Mouse (Mus musculus) midbrain, embryonic 12.5 days (tissue): ENCODE results near the gene Myocos. TPM values are rescaled to one million over a fixed set of nuclear protein-coding genes. Genes with fewer than 3 reads are reported as not detected.
A peak's percentile ranks its signal among the peaks of the same experiment; 100 is the strongest.

ENCODE experiments used
- ATAC-seq: fragments of 200-750 bp; cut with Nextera tagmentation; 2 replicates; pipeline ENCODE4 v1.8.0; 2017; ENCODE audit warnings: low read depth, moderate TSS enrichment, moderate library complexity; ENCODE audit not compliant: low FRiP score
- H3K27ac ChIP-seq: fragments of 300-500 bp; sonication (generic); replicated peaks from 2 replicates; pipeline ENCODE4 v1.5.1; 2016; ENCODE audit warnings: mild to moderate bottlenecking
- H3K27me3 ChIP-seq: fragments of 300-500 bp; sonication (generic); 2 replicates; pipeline ENCODE4 v1.6.1; 2016; ENCODE audit warnings: mild to moderate bottlenecking
- H3K36me3 ChIP-seq: fragments of 300-500 bp; sonication (generic); 2 replicates; pipeline ENCODE4 v1.6.1; 2016
- H3K4me1 ChIP-seq: fragments of 300-500 bp; sonication (generic); 2 replicates; pipeline ENCODE4 v1.6.1; 2016
- H3K4me2 ChIP-seq: fragments of 300-500 bp; sonication (generic); replicated peaks from 2 replicates; pipeline ENCODE4 v1.6.1; 2016; ENCODE audit warnings: mild to moderate bottlenecking, moderate library complexity
- H3K4me3 ChIP-seq: fragments of 300-500 bp; sonication (generic); 2 replicates; pipeline ENCODE4 v1.5.1; 2016; ENCODE audit warnings: mild to moderate bottlenecking
- H3K9ac ChIP-seq: fragments of 300-500 bp; sonication (generic); replicated peaks from 2 replicates; pipeline ENCODE4 v1.6.1; 2016; ENCODE audit warnings: mild to moderate bottlenecking, moderate library complexity
- H3K9me3 ChIP-seq: fragments of 300-500 bp; sonication (generic); 2 replicates; pipeline ENCODE4 v1.6.1; 2016; ENCODE audit warnings: mild to moderate bottlenecking
- WGBS: fragments of 180-500 bp; shearing (Covaris S2); methylation state at CpG from one replicate; pipeline ENCODE4 v1.1.7; 2016; 5-methylcytosine and 5-hydroxymethylcytosine counted together
- polyA plus RNA-seq: library from polyadenylated mRNA; unstranded; fragments of >200 nt; fragmentation: Nextera tagmentation; extraction: Ambion mirVana; gene quantifications from 2 replicates; pipeline ENCODE4 v1.2.1, GENCODE M21; 2016

Gene Myocos
- not detected in 2 replicates for polyA plus RNA-seq

DNA sequence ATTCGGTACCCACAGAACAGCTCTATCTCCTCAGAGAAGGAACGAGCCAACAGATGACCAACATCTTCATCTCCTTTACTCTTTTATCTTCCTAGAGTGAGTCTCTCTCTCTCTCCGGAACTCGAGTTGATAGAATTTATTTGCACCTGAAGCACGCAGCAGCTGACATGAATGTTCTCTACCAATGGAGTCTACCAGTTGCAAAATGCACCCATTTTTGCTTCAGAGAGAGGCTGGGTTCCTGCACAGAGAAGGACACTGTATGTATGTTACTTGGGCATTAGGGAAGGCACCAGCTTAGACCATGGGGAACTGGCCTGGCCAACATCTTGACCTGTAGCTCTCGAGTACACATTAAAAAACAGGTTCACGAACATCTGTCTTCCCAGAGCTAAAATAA lies at the start of gene Myocos:
Gene Myocos (minus strand): TSS at position 101 of the 400 bp plus-strand sequence.
- no peaks in the 10 kb centered on the region for H3K36me3 ChIP-seq
- H3K4me3 ChIP-seq: no peak within 1 kb of the TSS
- no peaks in the 10 kb centered on the region for H3K27me3 ChIP-seq
- WGBS: 90% methylated on average over 7 of the region's 7 CpGs
- H3K9ac ChIP-seq: no peak within 1 kb of the TSS
- no peak within 1 kb of the TSS for H3K27ac ChIP-seq
- no peak for ATAC-seq
- no peaks in the 10 kb centered on the region for H3K4me1 ChIP-seq
- no peak within 1 kb of the TSS for H3K4me2 ChIP-seq
- no peaks in the 10 kb centered on the region for H3K9me3 ChIP-seq

DNA sequence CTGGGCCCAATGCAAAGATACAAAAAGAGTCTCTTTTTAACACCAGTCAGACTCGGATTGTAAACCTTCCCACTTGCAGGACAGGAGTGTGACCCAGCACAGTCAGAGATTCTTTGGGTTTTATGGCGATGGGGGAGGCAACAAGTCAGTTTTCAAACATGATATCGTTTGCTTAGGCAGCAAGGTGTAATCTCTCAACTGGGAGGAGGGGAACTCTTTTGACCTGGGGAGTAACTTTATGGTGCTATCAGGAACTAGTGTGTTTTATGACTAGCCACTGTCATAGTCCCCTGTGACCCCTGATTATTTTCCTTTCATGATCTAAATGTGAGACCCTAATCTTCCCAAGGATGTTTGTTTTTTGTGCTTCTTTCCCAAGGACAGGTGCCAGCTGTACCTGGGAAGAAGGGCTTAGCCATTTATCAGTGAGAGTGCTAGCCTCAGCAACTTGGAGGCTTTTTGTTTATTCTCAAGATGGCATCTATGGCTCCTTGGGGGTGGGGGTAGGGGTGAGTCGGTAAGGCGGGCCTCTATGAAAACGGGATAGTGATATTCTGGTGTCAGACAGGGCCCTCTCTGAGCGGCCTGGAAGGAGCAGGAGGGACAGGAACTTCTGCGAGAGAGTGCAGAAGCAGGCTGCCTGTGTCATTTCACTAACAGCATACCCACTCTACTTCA lies 42.5 kb upstream of the Myocos start:
- Histone ChIP-seq H3K27me3 (no peaks in the 10 kb centered on the region), H3K36me3 (peaks cover 76% of the 10 kb centered on the region)

DNA sequence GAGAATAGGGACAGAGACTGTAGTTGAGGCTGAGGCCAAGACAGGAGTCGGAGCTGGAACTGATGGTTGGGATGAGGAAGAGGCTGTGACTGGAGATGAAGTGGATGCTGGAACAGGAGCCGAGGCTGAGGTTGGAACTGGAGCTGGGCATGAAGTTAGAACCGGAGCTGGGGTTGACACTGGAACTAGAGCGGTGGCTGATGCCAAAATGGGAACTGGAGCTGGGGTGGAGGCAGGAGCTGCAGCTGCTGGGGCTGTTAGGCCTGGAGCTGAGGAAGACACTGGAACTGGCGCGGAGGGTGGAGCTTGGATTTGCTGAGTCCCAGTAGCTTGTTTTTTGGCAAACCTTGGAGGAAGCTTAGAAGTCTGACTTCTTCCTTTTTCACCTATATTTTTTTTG lies 39.8 kb upstream of the Myocos start:
- ATAC-seq: no peak
- H3K9ac ChIP-seq: no peak overlapping the region
- H3K4me2 ChIP-seq: no peak overlapping the region
- H3K27me3 ChIP-seq: no peaks in the 10 kb centered on the region
- WGBS: 98% methylated on average over 6 of the region's 6 CpGs
- peaks cover 78% of the 10 kb centered on the region for H3K36me3 ChIP-seq
- H3K4me1 ChIP-seq: no peaks in the 10 kb centered on the region
- H3K9me3 ChIP-seq: no peaks in the 10 kb centered on the region
- no peak overlapping the region for H3K27ac ChIP-seq
- no peak overlapping the region for H3K4me3 ChIP-seq

More for the DNA sequence above, 42.5 kb upstream of the Myocos start:
- H3K9ac ChIP-seq: no peak overlapping the region
- no peaks in the 10 kb centered on the region for H3K4me1 ChIP-seq
- no peak overlapping the region for H3K27ac ChIP-seq
- no peaks in the 10 kb centered on the region for H3K9me3 ChIP-seq
- ATAC-seq: no peak
- no peak overlapping the region for H3K4me2 ChIP-seq
- H3K4me3 ChIP-seq: no peak overlapping the region
- WGBS: 90% methylated on average over 8 of the region's 8 CpGs

DNA sequence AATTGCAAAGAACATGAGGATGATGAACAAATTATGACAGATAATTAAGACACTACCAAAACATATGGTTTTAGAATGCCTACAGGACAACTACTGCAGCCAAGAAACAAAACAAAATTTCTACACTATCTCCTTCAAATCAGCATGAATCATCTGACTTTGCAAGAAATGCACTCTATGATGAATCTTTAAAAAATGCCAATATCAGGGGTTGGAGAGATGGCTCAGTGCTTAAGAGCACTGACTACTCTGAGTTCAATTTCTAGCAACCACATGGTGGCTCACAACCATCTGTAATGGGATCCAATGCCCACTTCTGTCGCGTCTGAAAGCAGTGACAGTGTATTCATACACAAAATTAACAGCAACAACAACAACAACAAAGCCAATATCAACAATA lies 35.7 kb upstream of the Myocos start:
- H3K4me3 ChIP-seq: no peak overlapping the region
- H3K4me1 ChIP-seq: no peaks in the 10 kb centered on the region
- H3K36me3 ChIP-seq: peaks cover 84% of the 10 kb centered on the region
- no peak for ATAC-seq
- 97% methylated on average over 2 of the region's 2 CpGs for WGBS
- H3K27me3 ChIP-seq: no peaks in the 10 kb centered on the region
- H3K9ac ChIP-seq: no peak overlapping the region
- no peak overlapping the region for H3K4me2 ChIP-seq
- H3K27ac ChIP-seq: no peak overlapping the region
- H3K9me3 ChIP-seq: no peaks in the 10 kb centered on the region

DNA sequence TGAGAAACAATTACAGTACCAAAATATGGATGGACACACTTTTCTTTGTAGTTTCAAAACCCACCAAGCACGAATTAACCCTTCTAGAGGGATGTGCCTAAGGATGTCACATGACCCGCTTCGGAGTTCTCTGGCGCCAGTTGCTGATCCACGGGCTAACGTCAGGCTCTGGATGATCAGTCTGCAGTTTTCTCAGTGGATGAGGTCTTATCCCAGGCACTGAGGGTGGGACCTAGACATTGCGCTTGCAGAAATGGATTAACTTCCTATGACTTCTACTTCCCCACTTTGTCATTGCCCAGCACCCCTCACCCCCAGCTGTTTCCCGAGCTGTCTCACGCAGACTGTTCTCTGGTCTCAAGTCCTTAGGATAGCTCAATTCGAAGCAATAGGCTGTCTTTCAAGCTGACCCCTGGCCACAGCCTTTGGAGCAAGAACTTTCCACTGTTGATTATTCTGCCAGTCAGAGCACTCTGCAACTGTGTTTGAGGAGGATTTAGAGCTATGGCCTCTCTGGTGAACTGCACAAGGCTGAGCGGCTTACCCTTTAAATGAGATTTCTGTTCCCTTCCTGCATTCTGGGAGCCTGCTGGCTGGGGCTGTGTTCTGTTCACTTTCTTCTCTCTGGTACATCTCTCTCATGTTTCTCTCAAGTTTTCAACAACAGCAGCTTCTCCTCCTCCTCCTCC lies 7.6 kb upstream of the Myocos start:
- H3K9me3 ChIP-seq: no peaks in the 10 kb centered on the region
- H3K4me3 ChIP-seq: peak overlapping the region; percentile 30
- peak overlapping the region; percentile 57 for H3K4me2 ChIP-seq
- H3K4me1 ChIP-seq: peaks cover 6% of the 10 kb centered on the region
- H3K27ac ChIP-seq: no peak overlapping the region
- H3K27me3 ChIP-seq: no peaks in the 10 kb centered on the region
- H3K9ac ChIP-seq: peak overlapping the region; percentile 46
- WGBS: 4% methylated on average over 11 of the region's 11 CpGs
- ATAC-seq: peak; percentile 85
- H3K36me3 ChIP-seq: peaks cover 6% of the 10 kb centered on the region; the same call in 1 of the 2 replicates

DNA sequence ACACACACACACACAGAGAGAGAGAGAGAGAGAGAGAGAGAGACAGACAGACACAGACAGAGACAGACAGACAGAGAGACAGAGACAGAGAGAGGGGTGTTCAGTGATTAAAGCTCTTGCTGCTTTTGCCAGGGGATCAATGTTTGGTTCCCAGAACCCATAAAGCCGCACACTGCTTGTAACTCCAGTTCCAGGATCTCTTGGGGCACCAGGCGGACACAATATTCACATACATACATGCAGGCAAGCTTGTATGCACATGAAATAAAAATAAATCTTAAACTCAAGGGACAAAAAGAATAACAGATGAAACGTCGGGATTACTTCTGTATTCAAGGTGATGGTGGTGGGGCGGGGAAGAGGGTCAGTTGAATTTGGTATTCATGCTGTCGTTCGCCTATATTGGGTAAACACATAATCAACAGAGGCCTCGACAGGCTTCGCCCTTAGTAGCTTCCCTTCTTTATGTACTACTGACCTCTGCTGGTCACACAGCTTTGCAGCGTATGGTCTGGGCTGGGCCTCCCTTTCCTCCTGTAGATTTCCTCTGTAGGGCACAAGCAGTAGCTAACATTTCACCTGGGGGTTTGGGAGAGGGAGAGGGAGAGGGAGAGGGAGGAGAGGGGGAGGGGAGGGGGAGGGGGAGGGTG lies 6.9 kb upstream of the Myocos start:
- 13% methylated on average over 10 of the region's 10 CpGs for WGBS
- Histone ChIP-seq H3K4me1 (peaks cover 6% of the 10 kb centered on the region), H3K9me3 (no peaks in the 10 kb centered on the region), H3K4me3 (peak overlapping the region; percentile 30), H3K4me2 (peak overlapping the region; percentile 57), H3K27ac (no peak overlapping the region), H3K27me3 (no peaks in the 10 kb centered on the region), H3K36me3 (no peaks in the 10 kb centered on the region), H3K9ac (no peak overlapping the region)
- peak; percentile 97 for ATAC-seq

DNA sequence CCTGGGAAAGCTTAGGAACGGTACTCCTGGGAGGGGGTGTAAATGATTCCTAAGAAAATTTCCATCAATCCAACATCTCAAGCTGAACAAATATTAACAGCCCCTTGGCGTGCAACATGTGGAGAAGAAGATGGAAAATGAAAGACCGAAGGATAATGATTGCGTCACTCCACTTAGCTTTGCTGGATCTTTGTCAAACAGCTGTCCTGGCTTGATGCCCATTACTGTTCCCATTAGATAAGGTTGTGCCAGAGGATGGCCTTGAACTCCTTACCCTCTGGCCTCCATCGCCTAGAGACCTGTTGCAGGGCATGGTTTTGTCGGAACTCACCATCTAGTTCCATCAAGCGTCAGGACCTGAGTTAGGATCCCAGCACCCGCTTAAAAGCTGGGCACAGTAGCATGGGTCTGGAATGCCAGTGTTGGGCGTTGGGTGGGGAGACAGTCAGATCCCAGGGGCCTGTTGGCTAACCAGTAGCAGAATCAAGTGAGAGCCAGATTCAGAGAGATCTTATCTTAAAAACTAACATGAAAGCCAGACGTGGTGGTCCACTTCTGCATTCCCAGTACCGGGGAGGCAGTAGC lies 2.3 kb upstream of the Myocos start:
- H3K4me2 ChIP-seq: no peak overlapping the region
- H3K4me1 ChIP-seq: no peaks in the 10 kb centered on the region
- H3K9ac ChIP-seq: no peak overlapping the region
- no peak overlapping the region for H3K4me3 ChIP-seq
- WGBS: 89% methylated on average over 11 of the region's 11 CpGs
- H3K9me3 ChIP-seq: no peaks in the 10 kb centered on the region
- H3K36me3 ChIP-seq: no peaks in the 10 kb centered on the region
- no peaks in the 10 kb centered on the region for H3K27me3 ChIP-seq
- no peak for ATAC-seq
- no peak overlapping the region for H3K27ac ChIP-seq

DNA sequence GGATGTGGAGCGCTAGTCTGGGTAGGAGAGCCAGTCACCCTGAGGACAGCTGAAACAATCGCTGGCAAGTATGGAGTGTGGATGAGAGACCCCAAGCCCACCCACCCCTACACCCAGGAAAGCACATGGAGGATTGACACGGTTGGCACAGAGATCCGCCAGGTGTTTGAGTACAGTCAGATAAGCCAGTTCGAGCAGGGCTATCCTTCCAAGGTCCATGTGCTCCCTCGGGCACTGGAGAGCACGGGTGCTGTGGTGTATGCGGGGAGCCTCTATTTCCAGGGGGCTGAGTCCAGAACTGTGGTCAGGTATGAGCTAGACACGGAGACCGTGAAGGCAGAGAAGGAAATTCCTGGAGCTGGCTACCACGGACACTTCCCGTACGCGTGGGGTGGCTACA lies 9.6 kb downstream of the Myocos start:
- WGBS: 93% methylated on average over 14 of the region's 14 CpGs
- Histone ChIP-seq H3K4me3 (no peak overlapping the region), H3K4me1 (no peaks in the 10 kb centered on the region), H3K9me3 (no peaks in the 10 kb centered on the region), H3K9ac (no peak overlapping the region), H3K36me3 (no peaks in the 10 kb centered on the region), H3K27ac (no peak overlapping the region), H3K27me3 (no peaks in the 10 kb centered on the region), H3K4me2 (no peak overlapping the region)
- no peak for ATAC-seq

DNA sequence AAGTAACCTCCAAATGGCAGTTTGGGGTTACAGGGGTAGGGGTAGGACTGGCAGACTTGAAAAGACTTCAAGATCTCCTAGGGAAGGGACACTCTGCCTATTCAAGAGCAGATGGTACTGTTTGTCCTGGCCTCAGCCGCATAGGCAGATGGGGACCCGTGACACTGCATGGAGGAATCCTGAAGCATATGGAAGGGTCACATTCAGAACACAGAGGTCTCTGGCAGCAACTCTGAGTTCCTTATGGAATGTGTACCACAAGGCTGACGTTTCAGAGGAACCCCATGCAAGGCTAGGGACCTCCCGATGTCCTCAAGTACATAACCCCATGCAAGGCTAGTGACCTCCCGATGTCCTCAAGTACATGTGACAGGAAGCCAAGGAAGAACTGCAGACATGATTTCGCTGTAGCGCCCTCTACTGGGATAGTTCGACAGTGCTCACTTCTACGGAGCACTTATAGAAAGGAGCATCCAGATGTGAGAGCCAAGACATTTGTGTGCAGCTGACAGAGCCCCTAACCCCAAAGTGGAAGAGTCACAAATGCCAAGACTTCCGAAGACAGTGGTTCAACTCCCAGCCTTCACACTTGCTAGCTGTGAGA lies 11.8 kb downstream of the Myocos start:
- 83% methylated on average over 10 of the region's 10 CpGs for WGBS

DNA sequence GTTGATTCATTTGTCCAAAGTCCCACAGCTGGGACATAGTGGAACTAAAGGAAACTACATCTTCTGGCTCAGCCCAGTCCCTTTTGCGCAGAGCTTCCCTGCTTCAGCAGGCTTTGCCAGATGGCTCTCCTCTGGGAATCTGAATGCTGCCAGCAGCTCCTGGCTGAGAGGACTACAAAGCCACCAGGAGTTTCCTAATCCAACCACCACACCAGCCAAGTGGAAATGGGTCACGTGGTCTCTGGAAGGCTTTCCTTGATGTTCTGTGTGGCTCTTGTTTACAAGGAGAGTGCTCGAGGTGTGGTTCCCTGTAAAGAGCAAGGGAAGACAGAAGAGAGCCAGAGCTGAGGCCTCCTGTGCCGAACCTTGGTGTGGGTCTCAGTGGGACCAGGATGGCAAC lies 14.3 kb downstream of the Myocos start:
- no peak overlapping the region for H3K4me2 ChIP-seq
- H3K27me3 ChIP-seq: no peaks in the 10 kb centered on the region
- 0 out of 2 replicates have a peak, but pooled peaks cover 4% of the 10 kb centered on the region for H3K4me1 ChIP-seq
- no peaks in the 10 kb centered on the region for H3K36me3 ChIP-seq
- H3K4me3 ChIP-seq: no peak overlapping the region
- no peaks in the 10 kb centered on the region for H3K9me3 ChIP-seq
- no peak overlapping the region for H3K9ac ChIP-seq
- 39% methylated on average over 4 of the region's 4 CpGs for WGBS
- no peak for ATAC-seq
- no peak overlapping the region for H3K27ac ChIP-seq

More for the DNA sequence above, 11.8 kb downstream of the Myocos start:
- H3K4me2 ChIP-seq: no peak overlapping the region
- no peak overlapping the region for H3K27ac ChIP-seq
- no peaks in the 10 kb centered on the region for H3K27me3 ChIP-seq
- no peaks in the 10 kb centered on the region for H3K4me1 ChIP-seq
- no peaks in the 10 kb centered on the region for H3K36me3 ChIP-seq
- no peaks in the 10 kb centered on the region for H3K9me3 ChIP-seq
- H3K9ac ChIP-seq: no peak overlapping the region
- ATAC-seq: no peak
- H3K4me3 ChIP-seq: no peak overlapping the region

DNA sequence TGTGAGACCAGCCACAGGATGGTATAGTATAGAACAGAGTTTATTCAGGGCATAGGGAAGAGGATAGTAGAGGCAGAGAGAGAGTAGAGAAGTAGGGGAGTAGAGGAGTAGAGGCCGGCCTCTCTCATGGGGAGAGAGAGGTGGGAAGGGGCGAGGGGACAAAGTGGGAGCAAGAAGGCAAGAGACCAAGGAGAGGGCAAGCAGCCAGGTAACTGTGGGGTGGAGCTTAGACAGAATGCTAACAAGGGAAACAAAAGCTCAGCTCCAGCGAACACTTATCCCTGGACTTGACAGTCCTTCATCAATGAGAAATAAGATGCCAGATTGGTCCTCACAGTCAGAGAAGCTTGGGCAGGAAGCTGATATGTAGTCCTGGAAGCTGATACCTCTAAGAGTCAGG lies 15.4 kb downstream of the Myocos start:
- Histone ChIP-seq H3K36me3 (no peaks in the 10 kb centered on the region), H3K4me1 (0 out of 2 replicates have a peak, but pooled peaks cover 4% of the 10 kb centered on the region), H3K4me3 (no peak overlapping the region), H3K9me3 (no peaks in the 10 kb centered on the region), H3K4me2 (no peak overlapping the region), H3K27ac (no peak overlapping the region), H3K27me3 (no peaks in the 10 kb centered on the region), H3K9ac (no peak overlapping the region)
- 76% methylated on average over 3 of the region's 3 CpGs for WGBS
- ATAC-seq: no peak
